Mouse (Mus musculus): ENCODE data around the gene Hunk. TPM values are rescaled to one million over a fixed set of nuclear protein-coding genes. Genes with fewer than 3 reads are reported as not detected.

Hunk gene
- total RNA-seq, 2 experiments from 2014 or later, result 13.7 to 25.6 TPM

DNA sequence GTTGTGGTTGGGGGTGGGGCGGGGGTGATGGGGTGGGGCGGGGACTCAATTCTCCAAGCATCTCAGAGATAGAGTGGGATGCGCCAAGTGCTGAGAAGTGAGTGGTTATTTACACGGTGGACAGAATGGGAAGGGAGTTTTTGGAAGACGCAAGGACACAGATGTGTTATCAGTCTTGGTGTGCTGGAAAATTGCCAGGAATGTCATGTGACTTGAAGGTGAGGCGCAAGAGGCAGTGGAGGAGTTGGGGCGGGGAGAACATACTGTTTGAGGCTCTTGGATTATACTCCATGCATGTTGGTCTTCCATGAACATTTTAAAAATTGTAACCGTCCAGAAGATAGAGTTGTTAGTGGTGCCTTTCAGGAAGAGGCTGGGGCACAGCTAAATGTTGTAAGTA lies 148.8 kb downstream of the Hunk start:
- DNase-seq (ENCODE audit: low spot score in 2 of 2), result no peak
- intact Hi-C loops (cut with DNase I), result no loop called here

- DNase-seq (ENCODE audit: low spot score in 2 of 2), result no peak
- intact Hi-C loops (cut with DNase I), result no loop called here
These were observed 153.1 kb downstream of the Hunk start for GRCm38 (mm10) chr16:90538926-90539325.

- intact Hi-C loops (cut with DNase I), result no loop called here
- no peak for DNase-seq (ENCODE audit: low spot score in 2 of 2)
These were observed 155.4 kb downstream of the Hunk start for GRCm38 (mm10) chr16:90541191-90541590.

GRCm38 (mm10) chr16:90542383-90542782 lies 156.6 kb downstream of the Hunk start:
- intact Hi-C loops (cut with DNase I), result no loop called here
- no peak for DNase-seq (ENCODE audit: low spot score in 2 of 2)

DNA sequence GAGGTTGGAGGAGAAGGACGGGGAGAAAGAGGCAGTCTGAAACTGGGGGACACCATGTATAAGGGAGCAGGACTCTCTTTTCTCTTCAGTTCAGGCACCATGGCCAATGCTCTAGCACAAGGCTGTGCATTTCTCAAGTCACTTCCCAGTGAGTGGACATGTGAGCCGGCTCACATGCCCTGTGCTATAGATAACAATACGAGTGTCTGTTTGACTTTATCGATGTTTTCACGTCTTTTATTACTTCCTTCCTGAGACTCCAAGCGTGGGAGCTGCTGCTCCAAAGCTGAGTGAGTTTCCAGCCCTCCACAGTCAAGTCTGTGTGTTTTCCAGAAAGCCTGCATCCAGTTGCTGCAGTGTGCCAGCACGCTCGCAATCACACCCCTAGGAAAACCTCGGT lies 158.4 kb downstream of the Hunk start:
- DNase-seq (ENCODE audit: low spot score in 2 of 2), result no peak
- intact Hi-C loops (cut with DNase I), result no loop called here

GRCm38 (mm10) chr16:90545509-90545908 lies 159.7 kb downstream of the Hunk start:
- intact Hi-C loops (cut with DNase I), result no loop called here
- DNase-seq (ENCODE audit: low spot score in 2 of 2), result no peak

DNA sequence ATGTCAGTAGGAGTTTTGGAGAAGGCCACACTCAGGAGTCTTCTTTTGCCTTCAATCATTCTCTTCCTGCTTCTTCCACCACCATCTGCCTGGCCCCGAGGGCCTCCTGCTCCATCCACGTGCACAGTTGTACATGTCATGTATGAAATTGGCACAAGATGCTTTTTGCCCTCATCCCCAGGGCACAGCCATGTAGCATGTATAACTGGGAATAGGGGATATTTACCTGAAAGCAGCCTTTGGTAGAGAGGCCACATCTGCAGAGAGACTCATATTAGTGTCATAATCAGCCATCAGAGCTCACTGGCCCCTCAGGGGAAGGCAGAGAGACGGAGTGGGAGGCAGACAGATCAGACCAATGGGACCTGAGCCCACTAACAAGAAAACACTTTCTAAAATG lies 160.8 kb downstream of the Hunk start:
- intact Hi-C loops (cut with DNase I), result no loop called here
- DNase-seq (ENCODE audit: low spot score in 2 of 2), result no peak

DNA sequence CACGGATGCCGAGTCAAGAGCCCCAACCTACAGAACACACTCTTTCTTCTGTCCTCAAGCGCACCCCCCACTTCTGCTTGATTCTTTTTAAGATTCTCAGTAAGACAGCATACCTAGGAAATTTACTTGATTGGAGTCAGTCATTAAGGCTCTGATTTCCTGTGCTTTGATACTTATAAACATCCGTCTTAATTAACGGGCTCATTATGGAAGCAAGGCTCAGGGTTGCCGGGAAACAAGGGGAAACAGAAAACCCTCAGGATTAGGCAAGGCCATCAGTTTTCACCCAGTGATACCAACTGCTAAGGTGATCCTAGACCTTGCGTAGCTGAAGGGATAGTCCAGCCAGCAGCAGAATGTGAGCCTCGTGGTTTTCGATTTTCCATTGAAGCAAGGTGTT lies 162.2 kb downstream of the Hunk start:
- no peak for DNase-seq (ENCODE audit: low spot score in 2 of 2)
- intact Hi-C loops (cut with DNase I), result no loop called here

Other genes starting within 250 kb of the Hunk start
- 100 to 1,000 TPM in 1 of 2 experiments, 10 to 100 TPM in 1; 96.9 to 124 TPM for gene Tiam1, start 242.2 kb upstream of the Hunk start, total RNA-seq (2021)
- 100 to 1,000 TPM; 400 to 436 TPM for gene Sod1, start 165.3 kb upstream of the Hunk start, total RNA-seq (2021)
- 10 to 100 TPM; 35.0 to 58.2 TPM for gene Scaf4, start 101.5 kb upstream of the Hunk start, total RNA-seq (2021)